Mouse (Mus musculus) heart, embryonic 10.5 days (tissue): ENCODE measurements around the gene Kcnj15. TPM values are rescaled to one million over a fixed set of nuclear protein-coding genes. Genes with fewer than 3 reads are reported as not detected.

ENCODE experiments used
- DNase-seq: peaks from one replicate; pipeline ENCODE4 v3.0.0-alpha.2; 2017; ENCODE audit warnings: low spot score
- H3K27ac ChIP-seq: fragments of 300-500 bp; sonication (generic); 2 replicates; pipeline ENCODE4 v1.5.1; 2016; ENCODE audit warnings: mild to moderate bottlenecking
- H3K27me3 ChIP-seq: fragments of 300-500 bp; sonication (generic); 2 replicates; pipeline ENCODE4 v1.6.1; 2016; ENCODE audit warnings: mild to moderate bottlenecking; ENCODE audit not compliant: poor library complexity, insufficient read depth, severe bottlenecking
- H3K36me3 ChIP-seq: fragments of 300-500 bp; sonication (generic); 2 replicates; pipeline ENCODE4 v1.6.1; 2016; ENCODE audit warnings: mild to moderate bottlenecking, moderate library complexity
- H3K4me1 ChIP-seq: fragments of 300-500 bp; sonication (generic); 2 replicates; pipeline ENCODE4 v1.6.1; 2016; ENCODE audit warnings: mild to moderate bottlenecking
- H3K4me3 ChIP-seq: fragments of 300-500 bp; sonication (generic); 2 replicates; pipeline ENCODE4 v1.5.1; 2016; ENCODE audit warnings: mild to moderate bottlenecking, moderate library complexity
- H3K9me3 ChIP-seq: fragments of 300-500 bp; sonication (generic); 2 replicates; pipeline ENCODE4 v1.6.1; 2016; ENCODE audit warnings: mild to moderate bottlenecking, moderate library complexity
- WGBS: fragments of 180-500 bp; shearing (Covaris S2); methylation state at CpG from one replicate; pipeline ENCODE4 v1.1.7; 2016; 5-methylcytosine and 5-hydroxymethylcytosine counted together
- polyA plus RNA-seq: library from polyadenylated mRNA; unstranded; fragments of >200 nt; fragmentation: Nextera tagmentation; extraction: Ambion mirVana; gene quantifications from 2 replicates; pipeline ENCODE4 v1.2.1, GENCODE M21; 2016

The Kcnj15 gene
- polyA plus RNA-seq, 1 experiment from 2014 or later = 0.26 TPM

- H3K27ac ChIP-seq = no peak overlapping the region
- WGBS = 74% methylated on average over 7 of the region's 7 CpGs
Observed at GRCm38 (mm10) chr16:95225285-95225684, 32.1 kb upstream of the Kcnj15 start.

GRCm38 (mm10) chr16:95231768-95232167 is 25.6 kb upstream of the Kcnj15 start:
- H3K9me3 ChIP-seq = no peaks in the 10 kb centered on the region
- no peaks in the 10 kb centered on the region for H3K27me3 ChIP-seq
- H3K4me3 ChIP-seq = no peak overlapping the region
- H3K36me3 ChIP-seq = no peaks in the 10 kb centered on the region
- H3K4me1 ChIP-seq = no peaks in the 10 kb centered on the region
- H3K27ac ChIP-seq = no peak overlapping the region
- no peak for DNase-seq
- whole genome bisulfite sequencing = 74% methylated on average over 4 of the region's 4 CpGs

More at GRCm38 (mm10) chr16:95225285-95225684, 32.1 kb upstream of the Kcnj15 start:
- no peaks in the 10 kb centered on the region for H3K9me3 ChIP-seq
- H3K4me3 ChIP-seq = no peak overlapping the region
- H3K4me1 ChIP-seq = 0 out of 2 replicates have a peak, but pooled peaks cover 5% of the 10 kb centered on the region
- no peaks in the 10 kb centered on the region for H3K27me3 ChIP-seq
- no peak for DNase-seq
- H3K36me3 ChIP-seq = no peaks in the 10 kb centered on the region

GRCm38 (mm10) chr16:95234891-95235548 is 22.3 kb upstream of the Kcnj15 start:
- Histone ChIP-seq H3K36me3 (no peaks in the 10 kb centered on the region), H3K9me3 (no peaks in the 10 kb centered on the region), H3K27ac (no peak overlapping the region), H3K27me3 (no peaks in the 10 kb centered on the region), H3K4me3 (no peak overlapping the region), H3K4me1 (peaks cover 8% of the 10 kb centered on the region; the same call in 1 of the 2 replicates)
- DNase-seq = no peak
- 82% methylated on average over 2 of the region's 2 CpGs for WGBS

GRCm38 (mm10) chr16:95239209-95239925 is 18.0 kb upstream of the Kcnj15 start:
- DNase-seq = no peak
- WGBS = 64% methylated on average over 7 of the region's 7 CpGs
- Histone ChIP-seq H3K36me3 (no peaks in the 10 kb centered on the region), H3K9me3 (no peaks in the 10 kb centered on the region), H3K4me1 (peaks cover 22% of the 10 kb centered on the region; the same call in 1 of the 2 replicates), H3K27me3 (no peaks in the 10 kb centered on the region), H3K27ac (no peak overlapping the region; the same call in 1 of the 2 replicates), H3K4me3 (no peak overlapping the region)

GRCm38 (mm10) chr16:95240688-95241087 is 16.7 kb upstream of the Kcnj15 start:
- no peak for DNase-seq
- Histone ChIP-seq H3K4me3 (no peak overlapping the region), H3K27me3 (no peaks in the 10 kb centered on the region), H3K4me1 (peaks cover 35% of the 10 kb centered on the region), H3K36me3 (no peaks in the 10 kb centered on the region), H3K9me3 (no peaks in the 10 kb centered on the region), H3K27ac (no peak overlapping the region)
- WGBS = 49% methylated on average over 5 of the region's 5 CpGs

- H3K4me3 ChIP-seq = no peak overlapping the region
- H3K27ac ChIP-seq = no peak overlapping the region
- WGBS = 66% methylated on average over 4 of the region's 4 CpGs
- H3K27me3 ChIP-seq = no peaks in the 10 kb centered on the region
- H3K4me1 ChIP-seq = peaks cover 37% of the 10 kb centered on the region
- H3K9me3 ChIP-seq = no peaks in the 10 kb centered on the region
- H3K36me3 ChIP-seq = no peaks in the 10 kb centered on the region
- no peak for DNase-seq
Observed at GRCm38 (mm10) chr16:95241581-95241980, 15.8 kb upstream of the Kcnj15 start.

GRCm38 (mm10) chr16:95242114-95242513 is 15.2 kb upstream of the Kcnj15 start:
- H3K27ac ChIP-seq = no peak overlapping the region
- H3K36me3 ChIP-seq = no peaks in the 10 kb centered on the region
- H3K27me3 ChIP-seq = no peaks in the 10 kb centered on the region
- no peaks in the 10 kb centered on the region for H3K9me3 ChIP-seq
- no peak overlapping the region for H3K4me3 ChIP-seq
- 86% methylated on average over 4 of the region's 4 CpGs for WGBS
- DNase-seq = no peak
- H3K4me1 ChIP-seq = peaks cover 37% of the 10 kb centered on the region

- WGBS = 59% methylated on average over 1 of the region's 1 CpGs
- Histone ChIP-seq H3K27ac (no peak overlapping the region), H3K4me3 (no peak overlapping the region), H3K27me3 (no peaks in the 10 kb centered on the region), H3K9me3 (no peaks in the 10 kb centered on the region), H3K4me1 (peaks cover 30% of the 10 kb centered on the region), H3K36me3 (no peaks in the 10 kb centered on the region)
- DNase-seq = no peak
Observed at GRCm38 (mm10) chr16:95243401-95243800, 14.0 kb upstream of the Kcnj15 start.

GRCm38 (mm10) chr16:95244626-95245303 is 12.6 kb upstream of the Kcnj15 start:
- H3K4me1 ChIP-seq = peaks cover 33% of the 10 kb centered on the region
- no peaks in the 10 kb centered on the region for H3K9me3 ChIP-seq
- peak overlapping the region; percentile 56 for H3K27ac ChIP-seq
- no peaks in the 10 kb centered on the region for H3K27me3 ChIP-seq
- DNase-seq = peak; percentile 84
- 33% methylated on average over 12 of the region's 12 CpGs for WGBS
- H3K4me3 ChIP-seq = no peak overlapping the region
- H3K36me3 ChIP-seq = no peaks in the 10 kb centered on the region

GRCm38 (mm10) chr16:95245499-95245898 is 11.9 kb upstream of the Kcnj15 start:
- peak overlapping the region; percentile 56; the same call in 1 of the 2 replicates for H3K27ac ChIP-seq
- H3K36me3 ChIP-seq = no peaks in the 10 kb centered on the region
- WGBS = 58% methylated on average over 3 of the region's 3 CpGs
- H3K27me3 ChIP-seq = no peaks in the 10 kb centered on the region
- no peaks in the 10 kb centered on the region for H3K9me3 ChIP-seq
- H3K4me1 ChIP-seq = peaks cover 34% of the 10 kb centered on the region
- no peak overlapping the region for H3K4me3 ChIP-seq
- DNase-seq = no peak

GRCm38 (mm10) chr16:95248646-95249045 is 8.7 kb upstream of the Kcnj15 start:
- no peaks in the 10 kb centered on the region for H3K27me3 ChIP-seq
- H3K9me3 ChIP-seq = no peaks in the 10 kb centered on the region
- H3K27ac ChIP-seq = no peak overlapping the region
- H3K36me3 ChIP-seq = no peaks in the 10 kb centered on the region
- WGBS = 70% methylated on average over 5 of the region's 5 CpGs
- peaks cover 29% of the 10 kb centered on the region for H3K4me1 ChIP-seq
- DNase-seq = peak; percentile 63
- H3K4me3 ChIP-seq = no peak overlapping the region

GRCm38 (mm10) chr16:95256648-95257047 is 710 bp upstream of the Kcnj15 start:
- no peaks in the 10 kb centered on the region for H3K9me3 ChIP-seq
- no peak overlapping the region for H3K4me3 ChIP-seq
- DNase-seq = no peak
- H3K4me1 ChIP-seq = 0 out of 2 replicates have a peak, but pooled peaks cover 3% of the 10 kb centered on the region
- WGBS = 50% methylated on average over 1 of the region's 2 CpGs
- peaks cover 7% of the 10 kb centered on the region; the same call in 1 of the 2 replicates for H3K27me3 ChIP-seq
- no peak overlapping the region for H3K27ac ChIP-seq
- H3K36me3 ChIP-seq = no peaks in the 10 kb centered on the region

- 20% methylated on average over 4 of the region's 4 CpGs for WGBS
- H3K27ac ChIP-seq = no peak overlapping the region
- H3K36me3 ChIP-seq = no peaks in the 10 kb centered on the region
- H3K9me3 ChIP-seq = no peaks in the 10 kb centered on the region
- H3K4me1 ChIP-seq = no peaks in the 10 kb centered on the region
- no peak for DNase-seq
- H3K4me3 ChIP-seq = no peak overlapping the region
- peaks cover 7% of the 10 kb centered on the region; the same call in 1 of the 2 replicates for H3K27me3 ChIP-seq
Observed at GRCm38 (mm10) chr16:95258100-95258499, 742 bp downstream of the Kcnj15 start.
